Mouse (Mus musculus): ENCODE data around the gene Ccdc191. TPM values are rescaled to one million over a fixed set of nuclear protein-coding genes. Genes with fewer than 3 reads are reported as not detected.

Gene Ccdc191
- total and polyA plus RNA-seq, 2 experiments from 2014 or later, result 0.04 to 5.8 TPM

DNA sequence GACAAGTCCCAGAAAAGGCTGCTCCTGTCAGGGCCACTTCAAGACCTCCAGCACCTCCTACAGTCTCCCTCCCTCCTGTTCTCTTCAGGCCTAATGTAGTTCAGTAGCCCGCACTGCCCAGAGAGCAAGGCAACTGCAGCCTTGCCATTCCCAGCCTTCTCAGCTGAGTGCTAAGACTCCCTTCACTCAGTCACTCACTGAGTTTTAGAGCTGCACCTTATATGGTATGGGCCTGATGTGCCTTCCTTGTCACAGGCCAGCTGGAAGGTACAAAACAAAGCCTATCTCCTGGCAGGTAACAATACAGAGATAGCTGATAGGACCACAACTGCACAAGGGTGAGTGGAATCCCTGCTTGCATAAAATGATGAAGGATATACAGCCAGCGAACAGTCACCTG, 82.8 kb downstream of the Ccdc191 start:
- H3K9me3 ChIP-seq (replicated peaks; ENCODE audit: control insufficient read depth, low read length), result no peaks in the 10 kb centered on the region
- DNase-seq (ENCODE audit: low spot score) (no peak), ATAC-seq (ENCODE audit: insufficient read depth, low read depth) (no peak)
- H3K4me1 ChIP-seq (ENCODE audit: control insufficient read depth, insufficient read depth), result no peaks in the 10 kb centered on the region
- H3K4me3 ChIP-seq (ENCODE audit: low read depth, low read length), result no peak overlapping the region
- H3K27me3 ChIP-seq (ENCODE audit: control insufficient read depth, insufficient read depth, low read length), result no peaks in the 10 kb centered on the region
- H3K9ac ChIP-seq (replicated peaks; ENCODE audit: low read depth, low read length), result no peak overlapping the region
- TF ChIP-seq CTCF (IDR thresholded peaks at IDR 0.05; ENCODE audit: low read depth), result no peak
- TF ChIP-seq EP300 (IDR thresholded peaks at IDR 0.05; ENCODE audit: low read depth), result no peak
- no peak overlapping the region for H3K4me2 ChIP-seq (ENCODE audit: low read depth, low read length)
- 84% methylated on average over 2 of the region's 2 CpGs for WGBS
- no peak overlapping the region for H3K27ac ChIP-seq (ENCODE audit: low read depth)
- H3K36me3 ChIP-seq (replicated peaks; ENCODE audit: control insufficient read depth, insufficient read depth, low read length), result no peaks in the 10 kb centered on the region

DNA sequence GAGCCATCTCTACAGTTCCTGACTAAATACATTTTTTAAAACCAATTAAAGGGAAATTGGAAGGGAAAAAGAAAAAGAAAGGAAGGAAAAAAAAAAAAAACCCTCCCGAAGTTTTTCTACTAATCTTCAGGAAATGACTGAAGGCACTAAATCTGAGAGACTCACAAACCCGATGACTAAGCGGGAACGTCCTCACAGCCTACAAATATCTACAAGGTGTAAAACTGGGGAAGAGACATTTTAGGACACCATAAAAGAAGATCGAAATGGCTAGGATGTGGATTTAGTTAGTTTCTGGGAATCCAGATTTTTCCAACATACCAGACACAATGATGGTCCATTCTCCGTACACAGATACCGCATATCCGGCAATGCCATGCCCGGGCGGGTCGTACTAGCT, 83.5 kb downstream of the Ccdc191 start:
- no peak for TF ChIP-seq CTCF (IDR thresholded peaks at IDR 0.05; ENCODE audit: low read depth)
- TF ChIP-seq EP300 (IDR thresholded peaks at IDR 0.05; ENCODE audit: low read depth), result no peak
- DNase-seq (ENCODE audit: low spot score) (no peak), ATAC-seq (ENCODE audit: insufficient read depth, low read depth) (no peak)
- H3K4me2 ChIP-seq (ENCODE audit: low read depth, low read length), result no peak overlapping the region
- no peaks in the 10 kb centered on the region for H3K4me1 ChIP-seq (ENCODE audit: control insufficient read depth, insufficient read depth)
- no peak overlapping the region for H3K9ac ChIP-seq (replicated peaks; ENCODE audit: low read depth, low read length)
- no peaks in the 10 kb centered on the region for H3K36me3 ChIP-seq (replicated peaks; ENCODE audit: control insufficient read depth, insufficient read depth, low read length)
- no peaks in the 10 kb centered on the region for H3K27me3 ChIP-seq (ENCODE audit: control insufficient read depth, insufficient read depth, low read length)
- H3K27ac ChIP-seq (ENCODE audit: low read depth), result no peak overlapping the region
- H3K4me3 ChIP-seq (ENCODE audit: low read depth, low read length), result no peak overlapping the region
- H3K9me3 ChIP-seq (replicated peaks; ENCODE audit: control insufficient read depth, low read length), result no peaks in the 10 kb centered on the region
- 83% methylated on average over 11 of the region's 11 CpGs for whole genome bisulfite sequencing

DNA sequence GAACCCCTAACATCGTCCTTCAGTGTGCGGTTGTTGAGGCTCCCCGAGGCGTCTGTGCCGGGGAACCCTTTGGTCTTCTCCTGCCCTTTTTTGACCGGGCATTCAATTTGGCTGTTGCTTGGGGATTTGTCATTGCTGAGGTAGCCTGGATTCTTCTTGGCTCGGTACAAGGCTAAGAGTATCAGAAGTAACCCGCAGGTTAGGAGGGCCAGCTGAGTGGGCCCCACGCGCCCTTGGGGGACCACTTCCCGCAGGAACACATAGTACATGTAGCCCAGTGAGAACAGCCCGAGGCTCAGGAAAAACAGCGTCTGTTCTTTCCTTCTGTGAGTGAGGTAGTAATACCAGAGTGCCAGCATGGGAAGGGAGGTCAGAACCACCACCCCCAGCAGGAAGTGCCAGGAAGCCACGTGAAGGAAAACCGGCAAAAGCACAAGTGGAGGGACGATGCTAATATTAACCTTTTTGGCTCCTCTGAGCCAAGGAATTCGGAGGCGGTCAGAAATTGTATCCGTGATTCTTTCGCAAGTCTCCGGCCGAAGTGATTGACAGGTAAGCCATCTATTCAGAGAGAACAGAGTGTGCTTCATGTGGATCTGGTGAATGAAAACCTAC, 84.1 kb downstream of the Ccdc191 start:
- Histone ChIP-seq H3K27ac (ENCODE audit: low read depth) (no peak overlapping the region), H3K27me3 (ENCODE audit: control insufficient read depth, insufficient read depth, low read length) (no peaks in the 10 kb centered on the region), H3K4me2 (ENCODE audit: low read depth, low read length) (no peak overlapping the region), H3K9ac (replicated peaks; ENCODE audit: low read depth, low read length) (no peak overlapping the region), H3K9me3 (replicated peaks; ENCODE audit: control insufficient read depth, low read length) (no peaks in the 10 kb centered on the region), H3K4me1 (ENCODE audit: control insufficient read depth, insufficient read depth) (no peaks in the 10 kb centered on the region), H3K36me3 (replicated peaks; ENCODE audit: control insufficient read depth, insufficient read depth, low read length) (no peaks in the 10 kb centered on the region), H3K4me3 (ENCODE audit: low read depth, low read length) (no peak overlapping the region)
- ATAC-seq (ENCODE audit: insufficient read depth, low read depth) (no peak), DNase-seq (ENCODE audit: low spot score) (no peak)
- 82% methylated on average over 22 of the region's 22 CpGs for WGBS
- TF ChIP-seq EP300 (IDR thresholded peaks at IDR 0.05; ENCODE audit: low read depth), result no peak
- no peak for TF ChIP-seq CTCF (IDR thresholded peaks at IDR 0.05; ENCODE audit: low read depth)

DNA sequence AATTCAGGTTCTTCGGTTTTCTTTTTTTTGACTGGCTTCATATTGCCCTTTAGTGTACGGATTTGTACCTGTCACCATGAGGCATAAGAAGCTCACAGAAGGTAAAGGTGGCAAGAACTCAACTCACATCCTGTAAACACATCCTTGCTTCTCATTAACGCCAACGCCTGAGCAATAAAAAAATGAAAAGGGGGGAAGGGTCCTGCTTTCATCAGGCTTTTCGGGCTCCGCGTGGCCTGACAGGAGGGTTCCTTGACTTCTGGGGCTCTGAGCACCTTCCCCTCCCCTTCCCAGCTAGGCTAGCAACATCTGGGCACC, 89.4 kb downstream of the Ccdc191 start:
- TF ChIP-seq CTCF (IDR thresholded peaks at IDR 0.05; ENCODE audit: low read depth) (no peak), EP300 (IDR thresholded peaks at IDR 0.05; ENCODE audit: low read depth) (no peak)
- 27% methylated on average over 7 of the region's 7 CpGs for whole genome bisulfite sequencing
- Histone ChIP-seq H3K9ac (replicated peaks; ENCODE audit: low read depth, low read length) (peak overlapping the region; percentile 47; the same call in 1 of the 2 replicates), H3K36me3 (replicated peaks; ENCODE audit: control insufficient read depth, insufficient read depth, low read length) (no peaks in the 10 kb centered on the region), H3K4me3 (ENCODE audit: low read depth, low read length) (peak overlapping the region; percentile 62), H3K27ac (ENCODE audit: low read depth) (no peak overlapping the region), H3K4me2 (ENCODE audit: low read depth, low read length) (peak overlapping the region; percentile 98), H3K27me3 (ENCODE audit: control insufficient read depth, insufficient read depth, low read length) (peaks cover 6% of the 10 kb centered on the region; the same call in 1 of the 2 replicates), H3K4me1 (ENCODE audit: control insufficient read depth, insufficient read depth) (0 out of 2 replicates have a peak, but pooled peaks cover 5% of the 10 kb centered on the region), H3K9me3 (replicated peaks; ENCODE audit: control insufficient read depth, low read length) (no peaks in the 10 kb centered on the region)
- DNase-seq (ENCODE audit: low spot score) (no peak), ATAC-seq (ENCODE audit: insufficient read depth, low read depth) (no peak)

DNA sequence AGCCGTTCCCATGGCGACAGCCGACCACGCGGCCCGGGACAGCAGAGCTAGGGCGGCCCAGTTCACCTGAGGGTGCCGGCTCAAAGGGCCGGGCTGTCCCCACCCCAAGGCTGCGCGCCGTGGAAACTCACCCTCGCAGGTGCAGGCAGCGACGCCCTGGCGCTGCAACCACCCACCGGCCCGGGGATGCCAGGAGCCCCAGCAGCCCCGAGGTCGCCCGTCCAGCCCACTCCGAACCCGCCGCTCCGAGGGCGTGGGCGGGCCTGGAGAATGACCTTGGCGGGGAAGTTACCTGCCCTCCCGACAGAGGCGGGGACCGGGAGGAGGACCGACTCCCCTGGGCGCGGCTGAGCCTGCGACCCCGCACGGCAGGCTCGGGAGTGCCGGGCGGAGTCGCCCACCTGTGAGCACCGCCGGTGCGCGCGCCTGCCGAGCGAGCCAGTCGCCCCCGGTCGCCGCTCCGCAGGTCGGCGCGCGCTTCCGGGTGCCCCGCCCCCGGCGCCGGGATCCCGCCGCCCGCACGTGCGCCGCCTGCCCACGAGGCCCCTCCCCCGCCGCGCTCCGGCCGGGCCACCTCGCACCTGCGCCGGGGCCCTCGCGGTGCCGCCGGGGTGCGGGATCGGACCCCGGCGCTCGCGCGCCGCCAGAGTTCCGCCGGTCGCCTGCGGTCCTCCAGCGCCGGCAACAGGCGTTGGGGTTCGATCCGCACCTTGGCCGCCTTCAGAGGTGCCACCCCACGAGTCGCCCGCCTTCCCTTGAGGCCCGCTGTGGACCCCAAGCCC, 89.9 kb downstream of the Ccdc191 start, which contains the start of gene Zdhhc23:
Zdhhc23 (minus strand) TSS at position 464 of the 782 bp plus-strand sequence.
- H3K9me3 ChIP-seq (replicated peaks; ENCODE audit: control insufficient read depth, low read length), result no peaks in the 10 kb centered on the region
- 0 out of 2 replicates have a peak, but pooled peaks cover 5% of the 10 kb centered on the region for H3K4me1 ChIP-seq (ENCODE audit: control insufficient read depth, insufficient read depth)
- TF ChIP-seq EP300 (IDR thresholded peaks at IDR 0.05; ENCODE audit: low read depth) (no peak), CTCF (IDR thresholded peaks at IDR 0.05; ENCODE audit: low read depth) (no peak)
- peak within 1 kb of the TSS; percentile 62 for H3K4me3 ChIP-seq (ENCODE audit: low read depth, low read length)
- H3K27ac ChIP-seq (ENCODE audit: low read depth), result no peak within 1 kb of the TSS
- no peaks in the 10 kb centered on the region for H3K36me3 ChIP-seq (replicated peaks; ENCODE audit: control insufficient read depth, insufficient read depth, low read length)
- ATAC-seq (ENCODE audit: insufficient read depth, low read depth) (peak; percentile 75), DNase-seq (ENCODE audit: low spot score) (no peak)
- WGBS, result under 1% methylated on average over 67 of the region's 103 CpGs
- H3K9ac ChIP-seq (replicated peaks; ENCODE audit: low read depth, low read length), result peak within 1 kb of the TSS; percentile 47
- H3K4me2 ChIP-seq (ENCODE audit: low read depth, low read length), result peak within 1 kb of the TSS; percentile 98
- peaks cover 6% of the 10 kb centered on the region; the same call in 1 of the 2 replicates for H3K27me3 ChIP-seq (ENCODE audit: control insufficient read depth, insufficient read depth, low read length)
